Mouse (Mus musculus): Measurements from ENCODE around the gene Rad9a.

- TF ChIP-seq POLR2A (IDR thresholded peaks at IDR 0.05; ENCODE audit: insufficient read length, low read depth) (no peak), MYOD1 (IDR thresholded peaks at IDR 0.05; ENCODE audit: control insufficient read depth in 1 of 3, insufficient read length in 2 of 3, low read depth in 2 of 3) (no peak), POLR2AphosphoS2 (IDR thresholded peaks at IDR 0.05; ENCODE audit: insufficient read length, low read depth) (no peak), CEBPB (IDR thresholded peaks at IDR 0.05; ENCODE audit: insufficient read depth, poor library complexity, severe bottlenecking) (no peak)
Observed at GRCm38 (mm10) chr19:4222165-4222564, 20.7 kb upstream of the Rad9a start.
